Mouse (Mus musculus): Measurements from ENCODE around the gene Hcrtr2. TPM values are rescaled to one million over a fixed set of nuclear protein-coding genes. Genes with fewer than 3 reads are reported as not detected.

Hcrtr2 gene
- polyA plus RNA-seq (2015; fragmentation: Nextera tagmentation; extraction: Ambion mirVana): 0.05 TPM in 1 of 2 replicates, not detected in the other

DNA sequence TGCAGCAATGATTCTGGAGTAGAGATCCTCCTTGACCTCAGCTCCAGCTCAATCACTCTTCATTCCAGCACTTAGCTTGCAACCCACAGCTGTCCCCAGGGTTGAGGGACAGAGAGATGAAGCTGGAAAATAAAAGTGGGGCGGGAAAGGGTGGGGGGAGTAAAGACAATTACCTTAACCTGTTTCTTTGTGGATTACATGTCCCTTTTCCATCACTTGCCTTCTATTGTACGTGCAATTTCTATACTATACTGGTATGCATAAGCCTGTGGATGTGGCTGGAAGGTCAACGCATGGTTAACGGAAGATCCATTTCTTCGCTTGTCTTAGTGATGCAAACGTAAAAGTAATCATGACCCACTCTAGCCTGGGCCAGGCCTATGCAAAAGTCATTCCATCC is at the start of gene Hcrtr2:
Gene Hcrtr2, minus strand, starts transcription at position 101 of the 400 bp plus-strand sequence.
- Histone ChIP-seq H3K4me2 (peak within 1 kb of the TSS; percentile 43), H3K27me3 (peaks cover 28% of the 10 kb centered on the region), H3K9me3 (replicated peaks) (no peaks in the 10 kb centered on the region), H3K4me3 (replicated peaks) (peak within 1 kb of the TSS; percentile 16; the same call in 1 of the 2 replicates), H3K27ac (no peak within 1 kb of the TSS), H3K36me3 (no peaks in the 10 kb centered on the region), H3K4me1 (replicated peaks) (no peaks in the 10 kb centered on the region), H3K9ac (no peak within 1 kb of the TSS)
- no peak for ATAC-seq (ENCODE audit: low read depth)
- WGBS (ENCODE audit: insufficient replicate concordance): 74% methylated on average over 6 of the region's 6 CpGs
- no peak for DNase-seq

- ATAC-seq (ENCODE audit: low read depth) (no peak), DNase-seq (no peak)
- WGBS (ENCODE audit: insufficient replicate concordance): 71% methylated on average over 6 of the region's 6 CpGs
- Histone ChIP-seq H3K4me3 (replicated peaks) (no peak overlapping the region), H3K9me3 (replicated peaks) (no peaks in the 10 kb centered on the region), H3K27me3 (no peaks in the 10 kb centered on the region), H3K27ac (no peak overlapping the region), H3K9ac (no peak overlapping the region), H3K4me2 (no peak overlapping the region), H3K36me3 (no peaks in the 10 kb centered on the region), H3K4me1 (replicated peaks) (no peaks in the 10 kb centered on the region)
Observed at GRCm38 (mm10) chr9:76364874-76365273, 41.2 kb upstream of the Hcrtr2 start.

- no peak overlapping the region for H3K9ac ChIP-seq
- H3K4me1 ChIP-seq (replicated peaks): no peaks in the 10 kb centered on the region
- no peaks in the 10 kb centered on the region for H3K9me3 ChIP-seq (replicated peaks)
- ATAC-seq (ENCODE audit: low read depth) (no peak), DNase-seq (no peak)
- no peak overlapping the region for H3K4me2 ChIP-seq
- no peaks in the 10 kb centered on the region for H3K27me3 ChIP-seq
- no peak overlapping the region for H3K27ac ChIP-seq
- no peak overlapping the region for H3K4me3 ChIP-seq (replicated peaks)
- no peaks in the 10 kb centered on the region for H3K36me3 ChIP-seq
Observed at GRCm38 (mm10) chr9:76360374-76360773, 36.7 kb upstream of the Hcrtr2 start.

GRCm38 (mm10) chr9:76352346-76352745 is 28.7 kb upstream of the Hcrtr2 start:
- Histone ChIP-seq H3K4me1 (replicated peaks) (no peaks in the 10 kb centered on the region), H3K9me3 (replicated peaks) (no peaks in the 10 kb centered on the region), H3K27ac (no peak overlapping the region), H3K9ac (no peak overlapping the region), H3K4me2 (no peak overlapping the region), H3K27me3 (no peaks in the 10 kb centered on the region), H3K36me3 (no peaks in the 10 kb centered on the region), H3K4me3 (replicated peaks) (no peak overlapping the region)
- no peak for DNase-seq
- 65% methylated on average over 3 of the region's 3 CpGs for WGBS (ENCODE audit: insufficient replicate concordance)
- no peak for ATAC-seq (ENCODE audit: low read depth)

GRCm38 (mm10) chr9:76347298-76347697 is 23.6 kb upstream of the Hcrtr2 start:
- 36% methylated on average over 1 of the region's 1 CpGs for WGBS (ENCODE audit: insufficient replicate concordance)
- Histone ChIP-seq H3K4me1 (replicated peaks) (no peaks in the 10 kb centered on the region), H3K27ac (no peak overlapping the region), H3K27me3 (no peaks in the 10 kb centered on the region), H3K4me2 (no peak overlapping the region), H3K36me3 (no peaks in the 10 kb centered on the region), H3K4me3 (replicated peaks) (no peak overlapping the region), H3K9ac (no peak overlapping the region), H3K9me3 (replicated peaks) (no peaks in the 10 kb centered on the region)
- ATAC-seq (ENCODE audit: low read depth): no peak
- no peak for DNase-seq

- H3K9me3 ChIP-seq (replicated peaks): no peaks in the 10 kb centered on the region
- 42% methylated on average over 1 of the region's 1 CpGs for WGBS (ENCODE audit: insufficient replicate concordance)
- no peaks in the 10 kb centered on the region for H3K36me3 ChIP-seq
- no peak overlapping the region for H3K27ac ChIP-seq
- H3K9ac ChIP-seq: no peak overlapping the region
- DNase-seq: no peak
- no peak overlapping the region for H3K4me3 ChIP-seq (replicated peaks)
- no peak overlapping the region for H3K4me2 ChIP-seq
- H3K4me1 ChIP-seq (replicated peaks): no peaks in the 10 kb centered on the region
- H3K27me3 ChIP-seq: no peaks in the 10 kb centered on the region
- ATAC-seq (ENCODE audit: low read depth): no peak
Observed at GRCm38 (mm10) chr9:76331081-76331480, 7.4 kb upstream of the Hcrtr2 start.

DNA sequence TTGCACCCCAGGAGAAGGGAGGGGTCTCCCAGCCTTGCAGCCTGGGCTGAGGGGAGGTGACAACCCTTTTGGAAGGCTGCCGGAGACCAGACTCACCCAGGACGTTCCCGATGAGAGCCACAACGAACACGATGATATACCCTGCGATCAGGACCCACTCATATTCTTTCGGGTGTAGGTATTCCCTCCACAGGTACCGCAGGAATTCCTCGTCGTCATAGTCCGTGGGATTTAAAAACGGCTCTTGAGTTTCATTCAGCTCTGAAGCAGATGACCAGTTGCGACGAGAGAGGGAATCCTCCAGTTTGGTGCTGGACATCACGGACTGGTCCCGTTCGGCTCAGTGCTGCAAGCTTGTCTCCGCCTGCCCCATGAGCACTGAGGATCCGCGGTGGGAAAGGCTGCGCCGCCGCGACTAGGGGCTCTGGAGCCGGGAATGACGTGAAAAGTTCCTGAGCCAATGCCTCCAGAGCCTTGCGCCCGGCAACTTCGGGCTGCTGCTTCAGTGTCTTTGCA is 412 bp downstream of the Hcrtr2 start:
- Histone ChIP-seq H3K9ac (no peak overlapping the region), H3K4me3 (replicated peaks) (peak overlapping the region; percentile 16; the same call in 1 of the 2 replicates), H3K9me3 (replicated peaks) (no peaks in the 10 kb centered on the region), H3K36me3 (no peaks in the 10 kb centered on the region), H3K4me2 (peak overlapping the region; percentile 43), H3K4me1 (replicated peaks) (no peaks in the 10 kb centered on the region), H3K27me3 (peaks cover 28% of the 10 kb centered on the region), H3K27ac (no peak overlapping the region)
- DNase-seq: no peak
- 2% methylated on average over 29 of the region's 29 CpGs for WGBS (ENCODE audit: insufficient replicate concordance)
- no peak for ATAC-seq (ENCODE audit: low read depth)

DNA sequence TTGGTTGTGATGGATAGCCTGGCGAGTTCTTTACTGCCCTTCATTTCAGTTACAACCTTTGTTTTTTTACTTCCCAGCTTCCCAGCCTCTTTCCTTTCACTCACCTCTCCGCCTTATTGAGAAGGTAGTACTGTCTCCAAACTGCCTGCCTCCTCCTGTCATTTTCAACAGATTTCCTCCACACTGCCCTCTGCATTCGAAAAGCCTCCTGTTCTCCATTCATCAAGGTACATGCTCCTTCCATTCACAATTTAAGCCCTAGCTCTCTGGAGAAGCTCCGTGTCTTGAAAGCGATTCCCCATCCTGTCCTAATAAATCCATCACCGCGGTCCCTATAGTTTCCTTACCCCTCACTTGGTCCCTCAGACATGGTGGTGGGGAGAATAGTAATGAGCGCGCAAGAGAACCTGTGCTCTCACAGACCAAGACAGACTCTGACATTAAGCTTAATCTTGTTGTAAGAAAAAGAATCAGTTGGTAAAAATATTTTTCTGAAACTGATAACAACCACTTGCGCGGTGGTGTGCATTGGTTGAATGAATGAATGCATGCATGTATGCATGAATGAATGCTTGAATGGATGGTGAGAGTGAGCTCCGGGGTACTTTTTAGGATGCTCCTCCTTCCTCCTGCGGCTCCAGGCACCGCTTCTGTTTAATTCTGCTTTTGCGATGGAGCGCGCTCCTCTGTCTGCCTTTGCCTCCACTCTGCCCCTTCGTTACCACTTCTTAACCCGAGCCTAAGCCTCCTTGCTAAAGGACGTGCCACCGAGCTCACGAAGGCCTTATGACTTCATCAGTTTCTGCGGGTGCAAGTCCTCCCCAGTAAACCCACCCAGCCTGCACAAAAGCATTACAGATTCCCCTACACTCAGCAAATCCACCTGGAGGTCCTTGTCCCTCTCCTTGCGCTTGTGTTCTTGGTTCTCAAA is 1.3 kb downstream of the Hcrtr2 start:
- peaks cover 28% of the 10 kb centered on the region for H3K27me3 ChIP-seq
- H3K4me1 ChIP-seq (replicated peaks): no peaks in the 10 kb centered on the region
- H3K9ac ChIP-seq: no peak overlapping the region
- no peaks in the 10 kb centered on the region for H3K36me3 ChIP-seq
- ATAC-seq (ENCODE audit: low read depth): no peak
- H3K9me3 ChIP-seq (replicated peaks): no peaks in the 10 kb centered on the region
- 11% methylated on average over 24 of the region's 24 CpGs for WGBS (ENCODE audit: insufficient replicate concordance)
- no peak overlapping the region for H3K27ac ChIP-seq
- no peak for DNase-seq
- H3K4me3 ChIP-seq (replicated peaks): no peak overlapping the region
- peak overlapping the region; percentile 43 for H3K4me2 ChIP-seq

- no peak for ATAC-seq (ENCODE audit: low read depth)
- 77% methylated on average over 4 of the region's 4 CpGs for WGBS (ENCODE audit: insufficient replicate concordance)
- no peak overlapping the region for H3K27ac ChIP-seq
Observed at GRCm38 (mm10) chr9:76321589-76321988, 2.1 kb downstream of the Hcrtr2 start.

GRCm38 (mm10) chr9:76320755-76321154 is 2.9 kb downstream of the Hcrtr2 start:
- WGBS (ENCODE audit: insufficient replicate concordance): 55% methylated on average over 1 of the region's 1 CpGs
- Histone ChIP-seq H3K9ac (no peak overlapping the region), H3K27ac (no peak overlapping the region), H3K36me3 (no peaks in the 10 kb centered on the region), H3K27me3 (peaks cover 28% of the 10 kb centered on the region), H3K4me3 (replicated peaks) (no peak overlapping the region), H3K4me1 (replicated peaks) (no peaks in the 10 kb centered on the region), H3K4me2 (no peak overlapping the region), H3K9me3 (replicated peaks) (no peaks in the 10 kb centered on the region)
- DNase-seq: no peak
- no peak for ATAC-seq (ENCODE audit: low read depth)

More at GRCm38 (mm10) chr9:76321589-76321988, 2.1 kb downstream of the Hcrtr2 start:
- H3K4me2 ChIP-seq: no peak overlapping the region
- no peaks in the 10 kb centered on the region for H3K4me1 ChIP-seq (replicated peaks)
- no peaks in the 10 kb centered on the region for H3K36me3 ChIP-seq
- no peaks in the 10 kb centered on the region for H3K9me3 ChIP-seq (replicated peaks)
- H3K27me3 ChIP-seq: peaks cover 28% of the 10 kb centered on the region
- H3K4me3 ChIP-seq (replicated peaks): no peak overlapping the region
- no peak overlapping the region for H3K9ac ChIP-seq
- DNase-seq: no peak

DNA sequence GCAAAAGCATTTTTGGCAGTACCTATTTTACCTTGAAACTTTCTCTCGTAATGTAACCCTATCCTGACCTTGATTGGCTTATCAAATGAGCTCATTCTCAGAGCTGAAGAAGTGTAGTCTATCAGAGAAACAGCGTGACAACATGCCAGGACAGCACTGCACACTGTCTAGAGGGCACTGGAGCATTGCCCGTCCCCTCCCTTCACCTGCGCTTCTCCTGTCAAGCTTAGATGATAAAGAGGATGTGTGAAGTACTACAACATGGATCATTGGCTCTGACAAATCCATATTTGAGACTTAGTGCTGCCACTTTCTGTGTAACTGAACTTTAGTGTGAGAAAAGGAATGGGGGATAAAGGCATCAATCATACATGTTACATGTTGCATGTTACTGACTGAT is 5.4 kb downstream of the Hcrtr2 start:
- Histone ChIP-seq H3K4me3 (replicated peaks) (no peak overlapping the region), H3K27me3 (peaks cover 15% of the 10 kb centered on the region)
- 60% methylated on average over 4 of the region's 4 CpGs for WGBS (ENCODE audit: insufficient replicate concordance)

GRCm38 (mm10) chr9:76315096-76315495 is 8.6 kb downstream of the Hcrtr2 start:
- no peak overlapping the region for H3K4me2 ChIP-seq
- ATAC-seq (ENCODE audit: low read depth): no peak
- H3K9me3 ChIP-seq (replicated peaks): no peaks in the 10 kb centered on the region
- H3K9ac ChIP-seq: no peak overlapping the region
- H3K27me3 ChIP-seq: no peaks in the 10 kb centered on the region
- DNase-seq: no peak
- H3K36me3 ChIP-seq: no peaks in the 10 kb centered on the region
- no peaks in the 10 kb centered on the region for H3K4me1 ChIP-seq (replicated peaks)
- H3K4me3 ChIP-seq (replicated peaks): no peak overlapping the region
- H3K27ac ChIP-seq: no peak overlapping the region

More for the DNA sequence above, 5.4 kb downstream of the Hcrtr2 start:
- ATAC-seq (ENCODE audit: low read depth) (no peak), DNase-seq (no peak)
- no peak overlapping the region for H3K27ac ChIP-seq
- H3K9ac ChIP-seq: no peak overlapping the region
- no peak overlapping the region for H3K4me2 ChIP-seq
- no peaks in the 10 kb centered on the region for H3K36me3 ChIP-seq
- H3K4me1 ChIP-seq (replicated peaks): no peaks in the 10 kb centered on the region
- no peaks in the 10 kb centered on the region for H3K9me3 ChIP-seq (replicated peaks)
